Mouse (Mus musculus) stomach, embryonic 14.5 days (tissue): ENCODE data around the gene Rab25. TPM values are rescaled to one million over a fixed set of nuclear protein-coding genes. Genes with fewer than 3 reads are reported as not detected.
A peak's percentile ranks its signal among the peaks of the same experiment; 100 is the strongest.

Experiments
- ATAC-seq: fragments of 200-750 bp; cut with Nextera tagmentation; 2 replicates; pipeline ENCODE4 v1.8.0; 2017; ENCODE audit warnings: low read depth, moderate TSS enrichment; ENCODE audit not compliant: insufficient number of reproducible peaks, insufficient read depth, low FRiP score
- H3K27ac ChIP-seq: fragments of 300-500 bp; sonication (generic); 2 replicates; pipeline ENCODE4 v1.5.1; 2014; ENCODE audit warnings: mild to moderate bottlenecking, low read length, moderate library complexity, mixed read lengths
- H3K27me3 ChIP-seq: fragments of 300-500 bp; sonication (generic); 2 replicates; pipeline ENCODE4 v1.6.1; 2014; ENCODE audit warnings: low read length, control low read depth, mixed read lengths; ENCODE audit not compliant: control insufficient read depth, insufficient read depth
- H3K36me3 ChIP-seq: fragments of 300-500 bp; sonication (generic); 2 replicates; pipeline ENCODE4 v1.6.1; 2014; ENCODE audit warnings: mild to moderate bottlenecking, control low read depth, low read length, moderate library complexity, mixed read lengths; ENCODE audit not compliant: control insufficient read depth, insufficient read depth
- H3K4me1 ChIP-seq: fragments of 300-500 bp; sonication (generic); 2 replicates; pipeline ENCODE4 v1.6.1; 2014; ENCODE audit warnings: low read length, control low read depth, mixed read lengths; ENCODE audit not compliant: control insufficient read depth, insufficient read depth
- H3K4me2 ChIP-seq: fragments of 300-500 bp; sonication (generic); replicated peaks from 2 replicates; pipeline ENCODE4 v1.6.1; 2014; ENCODE audit warnings: low read depth, low read length, control low read depth
- H3K4me3 ChIP-seq: fragments of 300-500 bp; sonication (generic); 2 replicates; pipeline ENCODE4 v1.5.1; 2014; ENCODE audit warnings: low read depth, low read length, control low read depth
- H3K9ac ChIP-seq: fragments of 300-500 bp; sonication (generic); replicated peaks from 2 replicates; pipeline ENCODE4 v1.6.1; 2014; ENCODE audit warnings: low read depth, mild to moderate bottlenecking, control low read depth, low read length, moderate library complexity, mixed read lengths
- H3K9me3 ChIP-seq: fragments of 300-500 bp; sonication (generic); 2 replicates; pipeline ENCODE4 v1.6.1; 2016; ENCODE audit warnings: low read depth, low read length, control low read depth; ENCODE audit not compliant: control insufficient read depth
- WGBS: fragments of 180-500 bp; shearing (Covaris S2); extraction: QIAGEN DNeasy Blood & Tissue Kit; methylation state at CpG from one replicate; pipeline ENCODE4 v1.1.7; 2014; 5-methylcytosine and 5-hydroxymethylcytosine counted together
- polyA plus RNA-seq: library from polyadenylated mRNA; unstranded; fragments of >200 nt; fragmentation: Nextera tagmentation; extraction: Ambion mirVana; gene quantifications from 2 replicates; pipeline ENCODE4 v1.2.1, GENCODE M21; 2014

Rab25 gene
- polyA plus RNA-seq, 1 experiment from 2014 or later = 57.0 TPM

GRCm38 (mm10) chr3:88552082-88552645 is 4.1 kb upstream of the Rab25 start:
- peaks cover 16% of the 10 kb centered on the region for H3K36me3 ChIP-seq
- no peak for ATAC-seq
- H3K9me3 ChIP-seq = no peaks in the 10 kb centered on the region
- 22% methylated on average over 16 of the region's 16 CpGs for WGBS
- H3K4me1 ChIP-seq = peaks cover 21% of the 10 kb centered on the region
- peak overlapping the region; percentile 92 for H3K4me3 ChIP-seq
- no peaks in the 10 kb centered on the region for H3K27me3 ChIP-seq
- H3K27ac ChIP-seq = peak overlapping the region; percentile 80; the same call in 1 of the 2 replicates
- H3K4me2 ChIP-seq = peak overlapping the region; percentile 78
- H3K9ac ChIP-seq = peak overlapping the region; percentile 7

GRCm38 (mm10) chr3:88551586-88551985 is 3.5 kb upstream of the Rab25 start:
- Histone ChIP-seq H3K4me3 (peak overlapping the region; percentile 92; the same call in 1 of the 2 replicates), H3K27me3 (no peaks in the 10 kb centered on the region), H3K4me1 (peaks cover 24% of the 10 kb centered on the region), H3K4me2 (peak overlapping the region; percentile 78), H3K36me3 (peaks cover 10% of the 10 kb centered on the region), H3K27ac (no peak overlapping the region), H3K9me3 (no peaks in the 10 kb centered on the region), H3K9ac (0 out of 2 replicates have a peak overlapping the region, but pooled peaks have one; percentile 7)
- 83% methylated on average over 4 of the region's 4 CpGs for WGBS
- no peak for ATAC-seq

- ATAC-seq = no peak
- Histone ChIP-seq H3K4me2 (no peak overlapping the region), H3K27me3 (no peaks in the 10 kb centered on the region), H3K27ac (no peak overlapping the region), H3K4me3 (no peak overlapping the region), H3K36me3 (no peaks in the 10 kb centered on the region; the same call in 1 of the 2 replicates), H3K9ac (no peak overlapping the region), H3K4me1 (peaks cover 10% of the 10 kb centered on the region; the same call in 1 of the 2 replicates), H3K9me3 (no peaks in the 10 kb centered on the region)
- WGBS = 62% methylated on average over 6 of the region's 6 CpGs
These were observed 1.3 kb downstream of the Rab25 start for GRCm38 (mm10) chr3:88546674-88547418.

- H3K4me3 ChIP-seq = no peak overlapping the region
- H3K27me3 ChIP-seq = no peaks in the 10 kb centered on the region
- H3K4me1 ChIP-seq = 0 out of 2 replicates have a peak, but pooled peaks cover 6% of the 10 kb centered on the region
- ATAC-seq = no peak
- 63% methylated on average over 20 of the region's 20 CpGs for WGBS
- peaks cover 4% of the 10 kb centered on the region; the same call in 1 of the 2 replicates for H3K36me3 ChIP-seq
- 0 out of 2 replicates have a peak overlapping the region, but pooled peaks have one; percentile 1 for H3K9ac ChIP-seq
- no peaks in the 10 kb centered on the region for H3K9me3 ChIP-seq
- no peak overlapping the region for H3K27ac ChIP-seq
- no peak overlapping the region for H3K4me2 ChIP-seq
These were observed 3.0 kb downstream of the Rab25 start for GRCm38 (mm10) chr3:88544955-88545591.

- no peak for ATAC-seq
- WGBS = 37% methylated on average over 5 of the region's 5 CpGs
- H3K27ac ChIP-seq = no peak overlapping the region
These were observed 3.6 kb downstream of the Rab25 start for GRCm38 (mm10) chr3:88544514-88544913.

GRCm38 (mm10) chr3:88543651-88544410 is 4.3 kb downstream of the Rab25 start:
- Histone ChIP-seq H3K4me1 (peaks cover 10% of the 10 kb centered on the region; the same call in 1 of the 2 replicates), H3K36me3 (peaks cover 8% of the 10 kb centered on the region; the same call in 1 of the 2 replicates), H3K9ac (no peak overlapping the region), H3K27ac (no peak overlapping the region), H3K4me3 (no peak overlapping the region), H3K9me3 (no peaks in the 10 kb centered on the region), H3K27me3 (no peaks in the 10 kb centered on the region), H3K4me2 (no peak overlapping the region)
- no peak for ATAC-seq
- 69% methylated on average over 5 of the region's 5 CpGs for WGBS

More at GRCm38 (mm10) chr3:88544514-88544913, 3.6 kb downstream of the Rab25 start:
- Histone ChIP-seq H3K27me3 (no peaks in the 10 kb centered on the region), H3K4me3 (no peak overlapping the region), H3K4me2 (no peak overlapping the region), H3K36me3 (peaks cover 8% of the 10 kb centered on the region; the same call in 1 of the 2 replicates), H3K9ac (no peak overlapping the region), H3K4me1 (0 out of 2 replicates have a peak, but pooled peaks cover 6% of the 10 kb centered on the region), H3K9me3 (no peaks in the 10 kb centered on the region)

GRCm38 (mm10) chr3:88543174-88543573 is 4.9 kb downstream of the Rab25 start:
- no peak overlapping the region for H3K9ac ChIP-seq
- H3K4me1 ChIP-seq = peaks cover 17% of the 10 kb centered on the region; the same call in 1 of the 2 replicates
- no peaks in the 10 kb centered on the region for H3K27me3 ChIP-seq
- no peaks in the 10 kb centered on the region for H3K9me3 ChIP-seq
- no peak for ATAC-seq
- H3K4me2 ChIP-seq = no peak overlapping the region
- H3K4me3 ChIP-seq = no peak overlapping the region
- 84% methylated on average over 8 of the region's 8 CpGs for WGBS
- H3K36me3 ChIP-seq = peaks cover 15% of the 10 kb centered on the region
- no peak overlapping the region for H3K27ac ChIP-seq

GRCm38 (mm10) chr3:88542486-88542885 is 5.6 kb downstream of the Rab25 start:
- peaks cover 23% of the 10 kb centered on the region; the same call in 1 of the 2 replicates for H3K4me1 ChIP-seq
- no peaks in the 10 kb centered on the region for H3K27me3 ChIP-seq
- H3K36me3 ChIP-seq = peaks cover 22% of the 10 kb centered on the region
- H3K9me3 ChIP-seq = no peaks in the 10 kb centered on the region
- no peak for ATAC-seq
- H3K27ac ChIP-seq = no peak overlapping the region
- H3K9ac ChIP-seq = no peak overlapping the region
- H3K4me3 ChIP-seq = no peak overlapping the region
- no peak overlapping the region for H3K4me2 ChIP-seq
- 50% methylated on average over 4 of the region's 4 CpGs for WGBS
